Mouse (Mus musculus) E14TG2a.4 (cell line): Measurements from ENCODE around the gene Zic4.

Experiments
- H3K27me3 ChIP-seq: 2 replicates; pipeline ENCODE4 v1.6.1; 2014; ENCODE audit warnings: low read length, control low read depth; ENCODE audit not compliant: insufficient read depth
- H3K36me3 ChIP-seq: 2 replicates; pipeline ENCODE4 v1.6.1; 2014; ENCODE audit warnings: low read length, control low read depth; ENCODE audit not compliant: insufficient read depth
- H3K4me1 ChIP-seq: replicated peaks from 2 replicates; pipeline ENCODE4 v1.6.1; 2014; ENCODE audit warnings: low read depth, low read length, control low read depth
- H3K4me3 ChIP-seq: replicated peaks from 2 replicates; pipeline ENCODE4 v1.5.1; 2014; ENCODE audit warnings: mild to moderate bottlenecking, low read length
- H3K9me3 ChIP-seq: 2 replicates; pipeline ENCODE4 v1.6.1; 2014; ENCODE audit warnings: low read length, control low read depth
- CTCF ChIP-seq: conservative IDR thresholded peaks from 2 replicates; pipeline ENCODE4 v1.5.1; 2014; ENCODE audit warnings: low read length
- NANOG ChIP-seq: IDR thresholded peaks from 2 replicates; pipeline ENCODE4 v1.6.1; 2014; ENCODE audit warnings: borderline replicate concordance, low read length, mixed read lengths
- POU5F1 ChIP-seq: IDR thresholded peaks from 2 replicates; pipeline ENCODE4 v1.6.1; 2014; ENCODE audit warnings: low read length, borderline replicate concordance

Gene Zic4

GRCm38 (mm10) chr9:91409771-91410170 lies 47.6 kb downstream of the Zic4 start:
- Histone ChIP-seq H3K36me3 (no peaks in the 10 kb centered on the region), H3K27me3 (peaks cover 49% of the 10 kb centered on the region), H3K9me3 (no peaks in the 10 kb centered on the region), H3K4me1 (peaks cover 27% of the 10 kb centered on the region), H3K4me3 (no peak overlapping the region)
- TF ChIP-seq CTCF: no peak
- no peak for TF ChIP-seq NANOG
- TF ChIP-seq POU5F1: no peak

- H3K4me3 ChIP-seq: no peak overlapping the region
- H3K36me3 ChIP-seq: no peaks in the 10 kb centered on the region
- TF ChIP-seq CTCF (no peak), POU5F1 (no peak), NANOG (no peak)
- H3K27me3 ChIP-seq: peaks cover 36% of the 10 kb centered on the region
- no peaks in the 10 kb centered on the region for H3K9me3 ChIP-seq
- peaks cover 13% of the 10 kb centered on the region for H3K4me1 ChIP-seq
Measured at GRCm38 (mm10) chr9:91414007-91414661, 51.9 kb downstream of the Zic4 start.

- H3K27me3 ChIP-seq: peaks cover 22% of the 10 kb centered on the region
- H3K4me1 ChIP-seq: peaks cover 9% of the 10 kb centered on the region; the same call in 1 of the 2 replicates
- no peak for TF ChIP-seq POU5F1
- no peak for TF ChIP-seq CTCF
- H3K4me3 ChIP-seq: peak overlapping the region; percentile 23; the same call in 1 of the 2 replicates
- no peaks in the 10 kb centered on the region for H3K36me3 ChIP-seq
- no peaks in the 10 kb centered on the region for H3K9me3 ChIP-seq
Measured at GRCm38 (mm10) chr9:91420441-91420840, 58.2 kb downstream of the Zic4 start.
